Mouse (Mus musculus) gastrocnemius, postnatal 14 days (tissue): ENCODE results near the gene Notch3. TPM values are rescaled to one million over a fixed set of nuclear protein-coding genes. Genes with fewer than 3 reads are reported as not detected.
"Not testable (repeated sequence)": the region's sequence is repeated elsewhere in the genome, so short reads cannot be mapped to it uniquely, and the experiment has no call there.

Experiments used
- DNase-seq: peaks from one replicate; pipeline ENCODE4 v3.0.0; 2021; ENCODE audit warnings: mixed read lengths
- intact Hi-C: fragments of 180-260 bp; cut with DNase I; formaldehyde crosslinking; loops from one replicate; pipeline ENCODE4 v1.15.1; 2025; ENCODE audit warnings: low total_unique reads
- long read RNA-seq, 2 experiments: library from polyadenylated mRNA; stranded (forward); transcript quantifications; one replicate each; pipeline ENCODE4 v2.0.0; 2021
- total RNA-seq, 2 experiments: library from RNA; stranded (reverse); gene quantifications; 2 replicates each; pipeline ENCODE4 v1.2.3; 2021

The Notch3 gene
- 10 to 100 TPM; 28.5 to 34.6 TPM for total RNA-seq
- long read RNA-seq, experiment 1, full-length matches to known transcripts = 3 of 11 reads
- long read RNA-seq, experiment 1, partial matches to known transcripts = 5 of 11 reads
- long read RNA-seq, experiment 1, other reads (novel, unspliced or antisense) = 3 of 11 reads
- long read RNA-seq, experiment 2, full-length matches to known transcripts = 4 of 12 reads
- long read RNA-seq, experiment 2, partial matches to known transcripts = 5 of 12 reads
- long read RNA-seq, experiment 2, other reads (novel, unspliced or antisense) = 3 of 12 reads

- peak; percentile 72 for DNase-seq
- intact Hi-C loops = no loop called here
Measured at GRCm38 (mm10) chr17:32166687-32167086, at the start of gene Notch3. Notch3 (minus strand) TSS chr17:32166852.

GRCm38 (mm10) chr17:32215587-32215986 lies 48.9 kb upstream of the Notch3 start:
- DNase-seq, intact Hi-C loops: not testable (repeated sequence)

GRCm38 (mm10) chr17:32211554-32211953 lies 44.9 kb upstream of the Notch3 start:
- intact Hi-C loops = not testable (repeated sequence)

DNA sequence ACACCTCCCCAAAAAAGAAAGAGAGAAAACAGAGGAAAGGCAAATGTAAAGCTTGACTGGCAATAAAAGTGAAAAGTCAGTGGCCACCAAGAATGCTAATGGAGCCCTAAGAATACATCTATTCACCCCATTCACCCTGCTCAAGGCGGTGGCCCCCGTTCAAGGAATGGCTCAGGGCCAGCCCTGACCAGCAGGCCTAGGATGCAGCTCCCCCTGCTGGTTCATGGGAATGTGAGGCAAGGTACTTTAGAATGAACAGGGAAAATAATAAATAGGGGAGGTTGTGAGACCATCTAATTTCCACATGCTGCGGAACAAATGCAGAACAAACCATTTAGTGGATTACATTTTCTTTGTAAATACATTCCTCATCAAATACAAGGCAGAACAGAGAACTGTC lies 43.1 kb upstream of the Notch3 start:
- intact Hi-C loops = loop anchor here (5.0 to 10.0 kb wide), 2 partner anchors 65 to 132 kb away; no protein-coding TSS in a partner anchor
- peak; percentile 84 for DNase-seq

More at GRCm38 (mm10) chr17:32211554-32211953, 44.9 kb upstream of the Notch3 start:
- not testable (repeated sequence) for DNase-seq

GRCm38 (mm10) chr17:32209144-32209543 lies 42.5 kb upstream of the Notch3 start:
- DNase-seq = peak; percentile 72
- intact Hi-C loops = loop anchor here (5.0 to 10.0 kb wide), 2 partner anchors 64 to 132 kb away; no protein-coding TSS in a partner anchor

- intact Hi-C loops = loop anchor here (5.0 to 10.0 kb wide), 2 partner anchors 63 to 130 kb away; no protein-coding TSS in a partner anchor
- DNase-seq = peak; percentile 62
Measured at GRCm38 (mm10) chr17:32207586-32208245, 41.1 kb upstream of the Notch3 start.

DNA sequence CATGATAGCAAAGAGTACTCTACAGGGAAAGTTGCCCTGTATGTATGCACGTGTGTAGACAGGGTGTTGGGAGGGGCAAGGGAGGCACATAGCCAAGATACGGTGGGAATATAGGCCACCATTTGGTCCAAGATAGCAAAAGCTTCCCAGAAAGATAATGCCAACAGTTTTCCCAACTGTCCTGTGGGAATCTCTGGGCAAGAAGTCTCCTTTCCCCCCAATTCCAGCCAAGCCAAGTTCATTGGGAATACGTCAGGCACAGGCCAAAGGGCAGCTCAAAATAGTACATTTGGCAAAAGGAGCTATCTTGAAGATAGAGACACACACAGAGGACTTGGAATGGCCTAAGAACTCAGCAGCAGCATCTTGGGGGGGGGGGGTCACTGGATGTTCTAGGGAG lies 38.7 kb upstream of the Notch3 start:
- intact Hi-C loops = loop anchor here (5.0 to 10.0 kb wide), 2 partner anchors 61 to 128 kb away; no protein-coding TSS in a partner anchor
- DNase-seq = no peak

- DNase-seq = no peak
- intact Hi-C loops = loop anchor here (10.0 kb wide), 1 partner anchor 58 kb away; no protein-coding TSS in a partner anchor
Measured at GRCm38 (mm10) chr17:32202972-32203371, 36.3 kb upstream of the Notch3 start.

DNA sequence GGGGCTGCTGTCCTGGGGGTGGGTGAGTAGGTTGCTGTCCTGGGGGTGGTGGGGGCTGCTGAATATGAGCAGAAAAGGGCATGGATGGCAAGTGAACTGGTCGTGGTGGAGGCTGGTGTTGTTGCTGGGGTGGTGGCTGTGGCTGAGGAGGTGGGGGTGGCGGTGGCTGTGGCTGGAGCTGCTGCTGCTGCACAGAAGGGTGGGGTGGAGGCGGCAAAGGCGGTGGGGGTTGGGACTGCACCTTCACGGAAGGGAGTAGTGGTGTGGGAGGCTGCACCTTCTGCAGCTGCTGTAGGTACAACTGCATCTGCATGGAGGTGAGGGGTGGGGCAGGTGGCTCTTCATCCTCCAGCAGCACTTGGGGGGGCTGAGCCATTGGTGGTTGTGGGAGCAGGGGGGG lies 34.4 kb upstream of the Notch3 start:
- intact Hi-C loops = loop anchor here (10.0 kb wide), 1 partner anchor 56 kb away; no protein-coding TSS in a partner anchor
- DNase-seq = no peak

GRCm38 (mm10) chr17:32199796-32200195 lies 33.1 kb upstream of the Notch3 start:
- intact Hi-C loops = loop anchor here (5.0 to 10.0 kb wide), 2 partner anchors 37 to 55 kb away; no protein-coding TSS in a partner anchor
- no peak for DNase-seq

GRCm38 (mm10) chr17:32197156-32197555 lies 30.5 kb upstream of the Notch3 start:
- intact Hi-C loops = loop anchor here (5.0 kb wide), 1 partner anchor 35 kb away; no protein-coding TSS in a partner anchor
- DNase-seq = no peak

DNA sequence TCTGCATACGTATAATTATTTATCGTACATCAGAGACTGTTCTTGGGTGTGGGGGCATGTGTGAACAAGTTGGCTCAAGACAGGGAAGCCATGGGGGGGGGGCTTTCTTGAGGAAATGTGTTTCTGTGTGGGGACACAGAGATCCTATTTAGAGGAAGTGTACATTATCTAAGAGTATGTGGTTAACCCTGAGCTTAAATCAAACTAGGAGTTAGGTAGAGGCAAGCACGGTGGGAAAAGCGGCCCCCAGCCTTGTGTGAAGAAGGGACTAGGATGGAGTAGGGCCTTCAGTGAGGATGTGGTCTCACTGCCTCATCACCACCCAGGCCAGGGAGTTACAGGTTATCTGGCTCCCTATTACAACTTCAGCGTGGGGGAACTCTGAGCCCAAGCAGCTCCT lies 29.1 kb upstream of the Notch3 start:
- intact Hi-C loops = loop anchor here (5.0 kb wide), 1 partner anchor 33 kb away; no protein-coding TSS in a partner anchor
- no peak for DNase-seq

- intact Hi-C loops = no loop called here
- no peak for DNase-seq
Measured at GRCm38 (mm10) chr17:32193010-32193409, 26.4 kb upstream of the Notch3 start.

- intact Hi-C loops = no loop called here
- DNase-seq = no peak
Measured at GRCm38 (mm10) chr17:32189850-32190249, 23.2 kb upstream of the Notch3 start.

- no peak for DNase-seq
- intact Hi-C loops = no loop called here
Measured at GRCm38 (mm10) chr17:32188863-32189636, 22.4 kb upstream of the Notch3 start, which contains the start of gene Ephx3. Ephx3 (minus strand) TSS chr17:32189549.

DNA sequence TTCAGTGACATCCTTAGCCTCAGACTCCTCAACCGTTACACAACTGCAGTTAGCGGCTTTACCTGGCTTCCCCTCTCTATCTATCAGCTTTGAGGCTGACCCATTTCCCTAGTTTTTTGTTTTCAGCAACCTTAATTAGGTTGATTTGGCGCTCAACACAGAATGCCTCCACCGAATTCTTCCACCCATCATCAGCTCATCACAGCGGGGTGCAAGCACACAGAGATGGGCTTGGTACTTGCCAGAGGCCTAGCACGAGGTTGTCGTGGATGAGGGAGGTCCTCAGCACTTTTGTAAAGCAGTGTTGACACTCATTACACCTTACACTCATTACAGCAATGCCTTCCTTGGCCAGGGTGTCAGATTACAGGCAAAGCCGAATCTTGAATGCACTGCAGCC lies 16.4 kb upstream of the Notch3 start:
- DNase-seq = no peak
- intact Hi-C loops = no loop called here

- intact Hi-C loops = no loop called here
- no peak for DNase-seq
Measured at GRCm38 (mm10) chr17:32179621-32180491, 13.2 kb upstream of the Notch3 start.

GRCm38 (mm10) chr17:32176919-32177318 lies 10.3 kb upstream of the Notch3 start:
- DNase-seq = no peak
- intact Hi-C loops = no loop called here

- DNase-seq = peak; percentile 90
- intact Hi-C loops = no loop called here
Measured at GRCm38 (mm10) chr17:32173166-32173565, 6.5 kb upstream of the Notch3 start.
